Mouse (Mus musculus): ENCODE data around the gene Pcif1. TPM values are rescaled to one million over a fixed set of nuclear protein-coding genes. Genes with fewer than 3 reads are reported as not detected.
"Not testable (repeated sequence)": the region's sequence is repeated elsewhere in the genome, so short reads cannot be mapped to it uniquely, and the experiment has no call there.

Gene Pcif1
- polyA plus RNA-seq, 1 experiment from 2014 or later, result 93.1 TPM

- peak within 1 kb of the TSS; percentile 85 for H3K4me2 ChIP-seq
- ATAC-seq (ENCODE audit: low read depth), result peak; percentile 82
- H3K4me1 ChIP-seq (replicated peaks), result peaks cover 35% of the 10 kb centered on the region
- peaks cover 51% of the 10 kb centered on the region for H3K27me3 ChIP-seq
- H3K4me3 ChIP-seq, result peak within 1 kb of the TSS; percentile 45
- H3K36me3 ChIP-seq, result no peaks in the 10 kb centered on the region
- WGBS, result under 1% methylated on average over 47 of the region's 47 CpGs
- H3K9ac ChIP-seq, result peak within 1 kb of the TSS; percentile 64
- no peaks in the 10 kb centered on the region for H3K9me3 ChIP-seq
- peak within 1 kb of the TSS; percentile 53 for H3K27ac ChIP-seq (replicated peaks)
Observed at GRCm38 (mm10) chr2:164857101-164857821, 21.8 kb upstream of the Pcif1 start, which contains the start of gene Pltp. TSS of gene Pltp (minus strand) at chr2:164857711.

GRCm38 (mm10) chr2:164857842-164858553 is 21.1 kb upstream of the Pcif1 start:
- WGBS, result 3% methylated on average over 19 of the region's 19 CpGs
- H3K4me1 ChIP-seq (replicated peaks), result peaks cover 37% of the 10 kb centered on the region
- peak overlapping the region; percentile 64 for H3K9ac ChIP-seq
- peak overlapping the region; percentile 45 for H3K4me3 ChIP-seq
- peaks cover 51% of the 10 kb centered on the region for H3K27me3 ChIP-seq
- H3K27ac ChIP-seq (replicated peaks), result peak overlapping the region; percentile 49; the same call in 1 of the 2 replicates
- ATAC-seq (ENCODE audit: low read depth), result peak; percentile 32
- no peaks in the 10 kb centered on the region for H3K36me3 ChIP-seq
- peak overlapping the region; percentile 85 for H3K4me2 ChIP-seq
- H3K9me3 ChIP-seq, result no peaks in the 10 kb centered on the region

- H3K4me1 ChIP-seq (replicated peaks), result peaks cover 37% of the 10 kb centered on the region
Observed at GRCm38 (mm10) chr2:164859155-164859554, 19.9 kb upstream of the Pcif1 start.

GRCm38 (mm10) chr2:164859640-164860432 is 19.3 kb upstream of the Pcif1 start:
- Histone ChIP-seq H3K4me2 (no peak overlapping the region), H3K9ac (no peak overlapping the region), H3K27ac (replicated peaks) (no peak overlapping the region), H3K4me3 (no peak overlapping the region), H3K4me1 (replicated peaks) (peaks cover 37% of the 10 kb centered on the region), H3K36me3 (no peaks in the 10 kb centered on the region), H3K9me3 (no peaks in the 10 kb centered on the region), H3K27me3 (peaks cover 48% of the 10 kb centered on the region)
- ATAC-seq (ENCODE audit: low read depth), result no peak
- 64% methylated on average over 9 of the region's 9 CpGs for WGBS

More at GRCm38 (mm10) chr2:164859155-164859554, 19.9 kb upstream of the Pcif1 start:
- 51% methylated on average over 2 of the region's 2 CpGs for WGBS
- H3K4me2 ChIP-seq, result no peak overlapping the region
- H3K27me3 ChIP-seq, result peaks cover 51% of the 10 kb centered on the region
- no peak for ATAC-seq (ENCODE audit: low read depth)
- no peaks in the 10 kb centered on the region for H3K9me3 ChIP-seq
- H3K9ac ChIP-seq, result no peak overlapping the region
- no peak overlapping the region for H3K27ac ChIP-seq (replicated peaks)
- no peak overlapping the region for H3K4me3 ChIP-seq
- H3K36me3 ChIP-seq, result no peaks in the 10 kb centered on the region

- WGBS, result 74% methylated on average over 4 of the region's 4 CpGs
- H3K36me3 ChIP-seq, result no peaks in the 10 kb centered on the region
- H3K9ac ChIP-seq, result no peak overlapping the region
- H3K4me3 ChIP-seq, result no peak overlapping the region
- no peak overlapping the region for H3K4me2 ChIP-seq
- no peak for ATAC-seq (ENCODE audit: low read depth)
- peaks cover 35% of the 10 kb centered on the region for H3K27me3 ChIP-seq
- H3K4me1 ChIP-seq (replicated peaks), result peaks cover 37% of the 10 kb centered on the region
- no peaks in the 10 kb centered on the region for H3K9me3 ChIP-seq
- H3K27ac ChIP-seq (replicated peaks), result peak overlapping the region; percentile 18; the same call in 1 of the 2 replicates
Observed at GRCm38 (mm10) chr2:164861094-164861493, 18.0 kb upstream of the Pcif1 start.

- ATAC-seq (ENCODE audit: low read depth), result peak; percentile 46; the same call in 1 of the 2 replicates
- no peak overlapping the region for H3K4me2 ChIP-seq
- WGBS, result 38% methylated on average over 9 of the region's 9 CpGs
Observed at GRCm38 (mm10) chr2:164862179-164862861, 16.8 kb upstream of the Pcif1 start.

GRCm38 (mm10) chr2:164863411-164863810 is 15.7 kb upstream of the Pcif1 start:
- peaks cover 14% of the 10 kb centered on the region for H3K4me1 ChIP-seq (replicated peaks)
- not testable (repeated sequence) for H3K4me2 ChIP-seq; H3K9me3 ChIP-seq; H3K9ac ChIP-seq; ATAC-seq (ENCODE audit: low read depth); H3K4me3 ChIP-seq; H3K27ac ChIP-seq (replicated peaks); H3K36me3 ChIP-seq
- H3K27me3 ChIP-seq, result peaks cover 12% of the 10 kb centered on the region
- WGBS, result 89% methylated on average over 9 of the region's 9 CpGs

More at GRCm38 (mm10) chr2:164862179-164862861, 16.8 kb upstream of the Pcif1 start:
- Histone ChIP-seq H3K9me3 (no peaks in the 10 kb centered on the region), H3K4me3 (no peak overlapping the region), H3K27ac (replicated peaks) (peak overlapping the region; percentile 62; the same call in 1 of the 2 replicates), H3K27me3 (peaks cover 23% of the 10 kb centered on the region), H3K9ac (no peak overlapping the region), H3K4me1 (replicated peaks) (peaks cover 25% of the 10 kb centered on the region), H3K36me3 (no peaks in the 10 kb centered on the region)

GRCm38 (mm10) chr2:164864593-164864992 is 14.5 kb upstream of the Pcif1 start:
- Histone ChIP-seq H3K9me3 (0 out of 2 replicates have a peak, but pooled peaks cover 9% of the 10 kb centered on the region), H3K9ac (no peak overlapping the region), H3K4me3 (no peak overlapping the region), H3K27ac (replicated peaks) (no peak overlapping the region), H3K4me2 (no peak overlapping the region), H3K36me3 (no peaks in the 10 kb centered on the region), H3K4me1 (replicated peaks) (peaks cover 10% of the 10 kb centered on the region), H3K27me3 (peaks cover 2% of the 10 kb centered on the region)
- ATAC-seq (ENCODE audit: low read depth), result no peak
- WGBS, result 90% methylated on average over 4 of the region's 4 CpGs

GRCm38 (mm10) chr2:164866741-164867551 is 12.2 kb upstream of the Pcif1 start:
- Histone ChIP-seq H3K36me3 (no peaks in the 10 kb centered on the region), H3K4me3 (no peak overlapping the region), H3K4me2 (no peak overlapping the region), H3K4me1 (replicated peaks) (peaks cover 6% of the 10 kb centered on the region), H3K27me3 (no peaks in the 10 kb centered on the region), H3K27ac (replicated peaks) (no peak overlapping the region), H3K9me3 (0 out of 2 replicates have a peak, but pooled peaks cover 9% of the 10 kb centered on the region), H3K9ac (no peak overlapping the region)
- WGBS, result 56% methylated on average over 16 of the region's 16 CpGs
- ATAC-seq (ENCODE audit: low read depth), result no peak

- Histone ChIP-seq H3K36me3 (no peaks in the 10 kb centered on the region), H3K4me2 (no peak overlapping the region), H3K27ac (replicated peaks) (no peak overlapping the region), H3K9ac (no peak overlapping the region), H3K27me3 (no peaks in the 10 kb centered on the region), H3K4me1 (replicated peaks) (no peaks in the 10 kb centered on the region), H3K4me3 (no peak overlapping the region), H3K9me3 (0 out of 2 replicates have a peak, but pooled peaks cover 9% of the 10 kb centered on the region)
- WGBS, result 89% methylated on average over 7 of the region's 7 CpGs
- ATAC-seq (ENCODE audit: low read depth), result no peak
Observed at GRCm38 (mm10) chr2:164867566-164867965, 11.5 kb upstream of the Pcif1 start.

- Histone ChIP-seq H3K4me2 (no peak overlapping the region), H3K4me3 (no peak overlapping the region), H3K36me3 (no peaks in the 10 kb centered on the region), H3K4me1 (replicated peaks) (no peaks in the 10 kb centered on the region), H3K27ac (replicated peaks) (no peak overlapping the region), H3K27me3 (no peaks in the 10 kb centered on the region), H3K9ac (no peak overlapping the region), H3K9me3 (0 out of 2 replicates have a peak, but pooled peaks cover 9% of the 10 kb centered on the region)
- no peak for ATAC-seq (ENCODE audit: low read depth)
- WGBS, result 83% methylated on average over 7 of the region's 7 CpGs
Observed at GRCm38 (mm10) chr2:164868491-164868890, 10.6 kb upstream of the Pcif1 start.
